Mouse (Mus musculus) megakaryocyte, adult 5-6 weeks (primary cell): ENCODE measurements around the gene Mex3d. TPM values are rescaled to one million over a fixed set of nuclear protein-coding genes. Genes with fewer than 3 reads are reported as not detected.
A peak's percentile ranks its signal among the peaks of the same experiment; 100 is the strongest.

Experiments
- ATAC-seq: 2 replicates; pipeline ENCODE4 v1.8.0; 2016; ENCODE audit warnings: mild to moderate bottlenecking, inconsistent platforms; ENCODE audit not compliant: poor library complexity, severe bottlenecking
- total RNA-seq, 2 experiments: library from RNA; stranded (forward) in 1 of 2; stranded (reverse) in 1 of 2; fragments of 153-499, 151-499 nt in 1 of 2; fragments of 221-1000, 200-1000 nt in 1 of 2; gene quantifications; 2 replicates each; pipeline versions ENCODE4 v1.2.3 to v1.2.4; 2015 to 2017

Gene Mex3d
- total RNA-seq, 2 experiments from 2014 or later, result 2.6 to 5.0 TPM

- ATAC-seq, result no peak
Observed at GRCm38 (mm10) chr10:80332525-80332989, 54.9 kb downstream of the Mex3d start.

- 0 out of 2 replicates have a peak, but pooled peaks have one; percentile 16 for ATAC-seq
Observed at GRCm38 (mm10) chr10:80331636-80332524, 55.6 kb downstream of the Mex3d start.

GRCm38 (mm10) chr10:80330888-80331287 is 56.6 kb downstream of the Mex3d start:
- ATAC-seq, result no peak

Other genes starting within 250 kb of the Mex3d start
- gene Atp5d, start 249.0 kb downstream of the Mex3d start, total RNA-seq (2015), result 161 and 162 TPM in 2 replicates
- 31.0 and 34.7 TPM in 2 replicates for gene Atp5d, start 249.0 kb downstream of the Mex3d start, total RNA-seq (2017)
- 1.6 and 2.2 TPM in 2 replicates for gene Cbarp, start 246.8 kb downstream of the Mex3d start, total RNA-seq (2015)
- 1.4 TPM in 1 of 2 replicates, not detected in the other for gene Cbarp, start 246.8 kb downstream of the Mex3d start, total RNA-seq (2017)
- 29.5 and 29.6 TPM in 2 replicates for gene Midn, start 239.4 kb downstream of the Mex3d start, total RNA-seq (2015)
- 22.4 and 36.1 TPM in 2 replicates for gene Midn, start 239.4 kb downstream of the Mex3d start, total RNA-seq (2017)
- gene Cirbp, start 221.7 kb downstream of the Mex3d start, total RNA-seq (2015), result 11.7 and 13.8 TPM in 2 replicates
- gene Cirbp, start 221.7 kb downstream of the Mex3d start, total RNA-seq (2017), result 29.3 and 32.1 TPM in 2 replicates
- gene 1600002K03Rik, start 214.7 kb downstream of the Mex3d start, total RNA-seq (2015), result 19.3 and 21.0 TPM in 2 replicates
- gene 1600002K03Rik, start 214.7 kb downstream of the Mex3d start, total RNA-seq (2017), result 18.8 and 20.9 TPM in 2 replicates
- 0.49 TPM in 1 of 2 replicates, not detected in the other for gene Efna2, start 208.2 kb downstream of the Mex3d start, total RNA-seq (2015)
- gene Efna2, start 208.2 kb downstream of the Mex3d start, total RNA-seq (2017), result 0.12 TPM in 1 of 2 replicates, not detected in the other
- 34.0 and 46.2 TPM in 2 replicates for gene Mum1, start 161.2 kb downstream of the Mex3d start, total RNA-seq (2015)
- gene Mum1, start 161.2 kb downstream of the Mex3d start, total RNA-seq (2017), result 40.3 and 45.5 TPM in 2 replicates
- gene Ndufs7, start 138.5 kb downstream of the Mex3d start, total RNA-seq (2015), result 113 and 114 TPM in 2 replicates
- 84.8 and 86.1 TPM in 2 replicates for gene Ndufs7, start 138.5 kb downstream of the Mex3d start, total RNA-seq (2017)
- gene Gamt, start 126.6 kb downstream of the Mex3d start, total RNA-seq (2015), result 6.3 and 6.7 TPM in 2 replicates
- 4.4 and 10.2 TPM in 2 replicates for gene Gamt, start 126.6 kb downstream of the Mex3d start, total RNA-seq (2017)
- 39.0 and 41.4 TPM in 2 replicates for gene Dazap1, start 126.2 kb downstream of the Mex3d start, total RNA-seq (2015)
- gene Dazap1, start 126.2 kb downstream of the Mex3d start, total RNA-seq (2017), result 187 and 200 TPM in 2 replicates
- gene Rps15, start 95.2 kb downstream of the Mex3d start, total RNA-seq (2015), result 1,580 and 1,599 TPM in 2 replicates
- 1,732 and 1,915 TPM in 2 replicates for gene Rps15, start 95.2 kb downstream of the Mex3d start, total RNA-seq (2017)
- not detected in 2 replicates for gene Apc2, start 91.7 kb downstream of the Mex3d start, total RNA-seq (2015)
- not detected in 2 replicates for gene Apc2, start 91.7 kb downstream of the Mex3d start, total RNA-seq (2017)
- gene 2310011J03Rik, start 67.1 kb downstream of the Mex3d start, total RNA-seq (2015), result 25.6 and 27.4 TPM in 2 replicates
- gene 2310011J03Rik, start 67.1 kb downstream of the Mex3d start, total RNA-seq (2017), result 13.8 and 17.8 TPM in 2 replicates
- 0.32 and 0.83 TPM in 2 replicates for gene Pcsk4, start 58.2 kb downstream of the Mex3d start, total RNA-seq (2015)
- gene Pcsk4, start 58.2 kb downstream of the Mex3d start, total RNA-seq (2017), result not detected in 2 replicates
- 0.16 and 0.96 TPM in 2 replicates for gene Reep6, start 57.7 kb downstream of the Mex3d start, total RNA-seq (2015)
- 0.37 TPM in 1 of 2 replicates, not detected in the other for gene Reep6, start 57.7 kb downstream of the Mex3d start, total RNA-seq (2017)
- gene Adamtsl5, start 39.2 kb downstream of the Mex3d start, total RNA-seq (2015), result 0.07 TPM in 1 of 2 replicates, not detected in the other
- not detected in 2 replicates for gene Adamtsl5, start 39.2 kb downstream of the Mex3d start, total RNA-seq (2017)
- gene Plk5, start 31.2 kb downstream of the Mex3d start, total RNA-seq (2015), result not detected in 2 replicates
- not detected in 2 replicates for gene Plk5, start 31.2 kb downstream of the Mex3d start, total RNA-seq (2017)
- 38.8 and 40.6 TPM in 2 replicates for gene Mbd3, start 11.9 kb upstream of the Mex3d start, total RNA-seq (2015)
- gene Mbd3, start 11.9 kb upstream of the Mex3d start, total RNA-seq (2017), result 39.8 and 40.0 TPM in 2 replicates
- gene Uqcr11, start 19.2 kb upstream of the Mex3d start, total RNA-seq (2015), result 107 and 108 TPM in 2 replicates
- gene Uqcr11, start 19.2 kb upstream of the Mex3d start, total RNA-seq (2017), result 122 and 129 TPM in 2 replicates
- 17.2 and 20.3 TPM in 2 replicates for gene Tcf3, start 46.0 kb upstream of the Mex3d start, total RNA-seq (2015)
- gene Tcf3, start 46.0 kb upstream of the Mex3d start, total RNA-seq (2017), result 22.4 and 24.2 TPM in 2 replicates
- gene Onecut3, start 107.2 kb upstream of the Mex3d start, total RNA-seq (2015), result not detected in 2 replicates
- not detected in 2 replicates for gene Onecut3, start 107.2 kb upstream of the Mex3d start, total RNA-seq (2017)
- gene Atp8b3, start 151.5 kb upstream of the Mex3d start, total RNA-seq (2015), result not detected in 2 replicates
- not detected in 2 replicates for gene Atp8b3, start 151.5 kb upstream of the Mex3d start, total RNA-seq (2017)
- 35.9 and 41.5 TPM in 2 replicates for gene Rexo1, start 173.9 kb upstream of the Mex3d start, total RNA-seq (2015)
- gene Rexo1, start 173.9 kb upstream of the Mex3d start, total RNA-seq (2017), result 19.4 and 19.9 TPM in 2 replicates
- gene Klf16, start 189.7 kb upstream of the Mex3d start, total RNA-seq (2015), result 2.6 and 3.3 TPM in 2 replicates
- 3.9 and 5.3 TPM in 2 replicates for gene Klf16, start 189.7 kb upstream of the Mex3d start, total RNA-seq (2017)
- gene Abhd17a, start 202.7 kb upstream of the Mex3d start, total RNA-seq (2015), result 64.8 and 82.1 TPM in 2 replicates
- 21.7 and 31.6 TPM in 2 replicates for gene Abhd17a, start 202.7 kb upstream of the Mex3d start, total RNA-seq (2017)
- gene Scamp4, start 215.2 kb upstream of the Mex3d start, total RNA-seq (2015), result 16.9 and 22.3 TPM in 2 replicates
- gene Scamp4, start 215.2 kb upstream of the Mex3d start, total RNA-seq (2017), result 4.8 and 11.4 TPM in 2 replicates
- 0.91 and 1.1 TPM in 2 replicates for gene Adat3, start 215.2 kb upstream of the Mex3d start, total RNA-seq (2015)
- gene Adat3, start 215.2 kb upstream of the Mex3d start, total RNA-seq (2017), result 3.8 TPM in 1 of 2 replicates, not detected in the other
- gene Gm49322, start 218.4 kb upstream of the Mex3d start, total RNA-seq (2015), result 0.54 TPM in 1 of 2 replicates, not detected in the other
- 0.15 and 0.89 TPM in 2 replicates for gene Gm49322, start 218.4 kb upstream of the Mex3d start, total RNA-seq (2017)
- gene Csnk1g2, start 235.2 kb upstream of the Mex3d start, total RNA-seq (2015), result 34.5 and 46.0 TPM in 2 replicates
- gene Csnk1g2, start 235.2 kb upstream of the Mex3d start, total RNA-seq (2017), result 127 and 144 TPM in 2 replicates